In the genomic region with DNA sequence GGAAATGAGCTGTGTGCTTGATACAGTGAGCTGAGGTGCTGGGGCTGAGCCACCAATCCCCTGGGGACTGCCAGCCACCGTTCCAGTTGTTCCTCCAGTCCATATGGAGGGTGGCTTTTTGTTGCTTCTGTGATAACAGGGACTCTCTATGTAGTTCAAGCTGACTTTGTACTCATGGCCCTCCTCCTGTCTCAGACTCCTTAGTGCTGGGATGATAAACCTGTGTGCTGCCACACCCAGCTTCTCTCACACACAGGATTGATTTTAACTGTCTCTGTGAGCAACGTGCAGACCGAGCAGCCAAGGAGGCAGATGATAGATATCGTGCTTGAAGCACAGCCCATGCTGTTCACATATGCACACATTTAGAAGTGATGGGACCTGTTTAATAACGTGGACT, we compare ENCODE assay signal across 17 mouse cellular contexts.
"Had no signal": no experiment of that assay in that cellular context is flagged by ENCODE, and none has a peak within 500 bp of the region (broad histone marks: within the 10 kb centered on the region; RNA-seq: fewer than 3 reads in every experiment).

No protein-coding gene starts in this region.

- H3K27ac ChIP-seq: limb, embryonic 12.5 days; limb, embryonic 15.5 days; liver, embryonic 14.5 days; macrophage; midbrain, embryonic 13.5 days; neural tube, embryonic 12.5 days had no signal

- H3K36me3 ChIP-seq: limb, embryonic 12.5 days; limb, embryonic 15.5 days; midbrain, embryonic 13.5 days; neural tube, embryonic 12.5 days had no signal

- H3K4me3 ChIP-seq: limb, embryonic 12.5 days; limb, embryonic 15.5 days; midbrain, embryonic 13.5 days; neural tube, embryonic 12.5 days had no signal

- H3K4me1 ChIP-seq: limb, embryonic 12.5 days; limb, embryonic 15.5 days; neural tube, embryonic 12.5 days had no signal

- H3K4me2 ChIP-seq: limb, embryonic 12.5 days; limb, embryonic 15.5 days; liver, embryonic 11.5 days; lung, embryonic 14.5 days; midbrain, embryonic 13.5 days; neural tube, embryonic 12.5 days had no signal

- ATAC-seq: liver, postnatal 0 days; lung, postnatal 0 days; midbrain, embryonic 13.5 days had no signal

- H3K9ac ChIP-seq: limb, embryonic 12.5 days; limb, embryonic 15.5 days; liver, embryonic 14.5 days; liver, postnatal 0 days; lung, embryonic 14.5 days; midbrain, embryonic 13.5 days; neural tube, embryonic 12.5 days had no signal

- H3K9me3 ChIP-seq: limb, embryonic 12.5 days; limb, embryonic 15.5 days; midbrain, embryonic 13.5 days; neural tube, embryonic 12.5 days had no signal

- DNase-seq: kidney, adult 11 months; kidney, adult 8-10 months; kidney, postnatal 14 days; kidney, postnatal 4 days; left cerebral cortex, postnatal 4 days; liver, postnatal 0 days; lung, embryonic 14.5 days; thymus, adult 18-20 months; thymus, postnatal 4 days had no signal

- H3K27me3 ChIP-seq: limb, embryonic 15.5 days; midbrain, embryonic 13.5 days; neural tube, embryonic 12.5 days had no signal
